Mouse (Mus musculus) forebrain, embryonic 10.5 days (tissue): ENCODE results near the gene Irf4. TPM values are rescaled to one million over a fixed set of nuclear protein-coding genes. Genes with fewer than 3 reads are reported as not detected.

Experiments used
- DNase-seq: peaks from one replicate; pipeline ENCODE4 v3.0.0-alpha.2; 2017; ENCODE audit warnings: low spot score; ENCODE audit errors: extremely low spot score
- H3K27ac ChIP-seq: fragments of 300-500 bp; sonication (generic); 2 replicates; pipeline ENCODE4 v1.5.1; 2016; ENCODE audit warnings: mild to moderate bottlenecking
- H3K27me3 ChIP-seq: fragments of 300-500 bp; sonication (generic); 2 replicates; pipeline ENCODE4 v1.6.1; 2016; ENCODE audit warnings: mild to moderate bottlenecking; ENCODE audit not compliant: poor library complexity, severe bottlenecking
- H3K36me3 ChIP-seq: fragments of 300-500 bp; sonication (generic); replicated peaks from 2 replicates; pipeline ENCODE4 v1.6.1; 2016; ENCODE audit warnings: mild to moderate bottlenecking, moderate library complexity
- H3K4me1 ChIP-seq: fragments of 300-500 bp; sonication (generic); 2 replicates; pipeline ENCODE4 v1.6.1; 2016
- H3K4me3 ChIP-seq: fragments of 300-500 bp; sonication (generic); 2 replicates; pipeline ENCODE4 v1.5.1; 2016; ENCODE audit warnings: mild to moderate bottlenecking, moderate library complexity
- H3K9me3 ChIP-seq: fragments of 300-500 bp; sonication (generic); 2 replicates; pipeline ENCODE4 v1.6.1; 2016; ENCODE audit warnings: mild to moderate bottlenecking, moderate library complexity
- WGBS: fragments of 180-500 bp; shearing (Covaris S2); methylation state at CpG from one replicate; pipeline ENCODE4 v1.1.7; 2016; 5-methylcytosine and 5-hydroxymethylcytosine counted together
- polyA plus RNA-seq: library from polyadenylated mRNA; unstranded; fragments of >200 nt; fragmentation: Nextera tagmentation; extraction: Ambion mirVana; gene quantifications from 2 replicates; pipeline ENCODE4 v1.2.1, GENCODE M21; 2016

The Irf4 gene
- polyA plus RNA-seq, 1 experiment from 2014 or later, result not detected

DNA sequence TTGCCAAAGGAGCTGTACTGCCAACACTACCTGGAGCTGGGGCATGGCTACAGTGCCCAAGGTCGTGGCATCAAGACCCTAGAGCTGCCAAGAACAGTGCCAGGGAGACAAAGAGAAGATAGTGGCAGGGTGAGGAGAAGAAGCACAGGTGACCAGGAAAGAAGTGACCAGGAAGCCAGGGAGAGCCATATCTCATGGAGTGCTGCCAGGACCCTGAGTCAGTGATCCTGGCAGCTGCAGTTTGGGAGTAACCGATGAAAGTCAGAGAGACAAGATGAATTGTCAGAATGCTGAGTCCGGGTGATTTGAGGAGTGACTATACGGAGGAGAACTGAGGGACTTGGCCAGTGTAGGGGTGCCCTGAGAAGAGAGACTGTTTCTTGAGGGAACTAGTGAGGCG is 44.6 kb downstream of the Irf4 start:
- H3K4me3 ChIP-seq, result no peak overlapping the region
- peaks cover 3% of the 10 kb centered on the region; the same call in 1 of the 2 replicates for H3K4me1 ChIP-seq
- no peaks in the 10 kb centered on the region for H3K27me3 ChIP-seq
- H3K27ac ChIP-seq, result no peak overlapping the region
- DNase-seq, result no peak
- no peaks in the 10 kb centered on the region for H3K36me3 ChIP-seq
- WGBS, result 85% methylated on average over 5 of the region's 5 CpGs
- H3K9me3 ChIP-seq, result no peaks in the 10 kb centered on the region

DNA sequence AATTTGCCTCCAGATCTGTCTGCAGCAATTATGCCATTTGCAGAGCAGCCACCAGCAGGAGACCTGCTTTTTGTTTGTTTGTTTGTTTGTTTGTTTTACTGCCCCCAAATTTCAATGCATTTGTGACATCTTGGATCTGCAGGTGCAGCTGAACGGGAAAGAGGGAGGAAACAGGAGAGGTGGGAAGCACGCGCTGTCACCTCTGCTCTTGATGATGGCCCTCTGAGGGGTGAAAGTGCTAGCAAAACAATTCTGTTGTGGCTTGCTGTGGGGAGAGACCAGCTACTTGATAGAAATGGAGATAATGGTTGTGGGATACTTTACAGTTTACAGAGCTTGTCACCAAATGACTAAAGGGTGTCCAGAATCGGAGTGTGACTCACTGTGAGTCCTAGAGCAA is 46.9 kb downstream of the Irf4 start:
- Histone ChIP-seq H3K4me1 (0 out of 2 replicates have a peak, but pooled peaks cover 3% of the 10 kb centered on the region), H3K27me3 (no peaks in the 10 kb centered on the region), H3K27ac (no peak overlapping the region), H3K4me3 (no peak overlapping the region), H3K9me3 (no peaks in the 10 kb centered on the region), H3K36me3 (no peaks in the 10 kb centered on the region)
- WGBS, result 89% methylated on average over 4 of the region's 4 CpGs
- DNase-seq, result no peak

DNA sequence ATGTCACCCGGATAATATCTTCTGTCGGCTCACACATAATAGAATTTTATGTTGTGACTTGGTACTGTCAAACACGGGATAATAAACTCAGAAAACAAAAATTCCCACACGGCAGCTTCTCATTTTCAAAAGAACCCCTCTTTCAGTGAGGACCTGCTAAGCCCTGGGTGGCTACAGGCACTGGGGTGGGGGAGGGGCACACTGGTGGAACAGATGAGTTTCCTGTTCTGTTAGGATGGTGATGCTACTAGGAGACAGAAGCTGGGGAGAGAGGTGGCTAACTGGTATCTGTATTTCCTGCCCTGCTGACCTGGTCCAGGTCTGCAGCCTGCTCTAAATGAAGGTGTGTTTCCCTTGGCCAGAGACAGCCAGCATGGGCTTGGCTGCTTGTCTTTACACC is 52.9 kb downstream of the Irf4 start:
- DNase-seq, result no peak
- no peaks in the 10 kb centered on the region for H3K36me3 ChIP-seq
- H3K27me3 ChIP-seq, result no peaks in the 10 kb centered on the region
- no peak overlapping the region for H3K4me3 ChIP-seq
- WGBS, result 83% methylated on average over 4 of the region's 4 CpGs
- no peak overlapping the region for H3K27ac ChIP-seq
- H3K4me1 ChIP-seq, result no peaks in the 10 kb centered on the region
- H3K9me3 ChIP-seq, result no peaks in the 10 kb centered on the region

DNA sequence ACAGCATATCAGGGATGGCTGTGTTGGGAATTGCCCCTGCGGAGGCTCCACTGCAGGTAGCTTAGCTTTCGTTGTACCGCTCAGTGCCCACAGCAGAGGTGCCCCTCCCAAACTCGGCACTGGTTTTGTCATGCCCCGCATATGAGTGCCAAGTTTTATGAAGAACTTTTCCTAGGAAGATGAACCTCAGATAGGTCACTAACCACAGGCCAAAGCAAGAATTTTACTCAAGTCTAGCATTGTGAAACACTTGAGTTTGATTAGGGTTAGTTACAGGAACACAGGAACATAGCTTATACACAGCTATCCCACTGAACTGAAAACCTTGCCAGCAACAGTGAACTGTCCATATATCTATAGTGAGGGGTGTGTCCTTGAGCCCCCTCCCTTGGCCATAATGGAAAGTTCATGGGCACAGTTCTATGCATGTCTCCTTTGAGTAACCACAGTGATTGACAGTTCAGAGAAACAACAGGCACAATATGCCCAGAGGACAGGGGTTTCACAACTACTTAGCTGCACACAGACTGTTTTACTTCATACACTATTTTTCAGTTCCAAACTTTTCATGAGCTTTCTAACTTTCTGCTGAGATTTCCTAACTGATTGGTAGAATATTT is 53.4 kb downstream of the Irf4 start:
- Histone ChIP-seq H3K4me3 (no peak overlapping the region), H3K27me3 (no peaks in the 10 kb centered on the region), H3K27ac (no peak overlapping the region), H3K36me3 (no peaks in the 10 kb centered on the region), H3K9me3 (no peaks in the 10 kb centered on the region), H3K4me1 (no peaks in the 10 kb centered on the region)
- DNase-seq, result no peak
- 90% methylated on average over 5 of the region's 5 CpGs for WGBS

DNA sequence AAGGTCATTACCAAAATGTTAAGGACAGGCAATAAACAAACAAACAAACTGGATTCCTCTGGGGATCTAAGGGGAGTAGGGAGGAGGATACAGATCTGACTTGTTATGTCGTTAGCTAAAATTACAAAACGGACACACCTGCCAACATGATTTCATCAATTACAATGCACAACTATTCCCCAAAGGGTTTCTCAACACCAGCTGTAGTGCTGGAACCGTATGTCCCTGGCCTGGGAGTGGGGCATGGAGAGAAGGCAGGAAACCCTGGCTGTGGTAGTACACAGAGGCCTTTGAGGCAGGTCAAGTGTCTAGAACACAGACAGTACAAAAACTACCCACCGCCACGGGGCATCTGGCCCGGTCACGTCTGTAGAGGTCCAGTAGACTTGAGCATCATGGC is 60.2 kb downstream of the Irf4 start:
- Histone ChIP-seq H3K27ac (no peak overlapping the region), H3K27me3 (no peaks in the 10 kb centered on the region), H3K4me3 (no peak overlapping the region), H3K9me3 (no peaks in the 10 kb centered on the region), H3K36me3 (peaks cover 2% of the 10 kb centered on the region; the same call in 1 of the 2 replicates), H3K4me1 (no peaks in the 10 kb centered on the region)
- WGBS, result 89% methylated on average over 7 of the region's 7 CpGs
- no peak for DNase-seq

DNA sequence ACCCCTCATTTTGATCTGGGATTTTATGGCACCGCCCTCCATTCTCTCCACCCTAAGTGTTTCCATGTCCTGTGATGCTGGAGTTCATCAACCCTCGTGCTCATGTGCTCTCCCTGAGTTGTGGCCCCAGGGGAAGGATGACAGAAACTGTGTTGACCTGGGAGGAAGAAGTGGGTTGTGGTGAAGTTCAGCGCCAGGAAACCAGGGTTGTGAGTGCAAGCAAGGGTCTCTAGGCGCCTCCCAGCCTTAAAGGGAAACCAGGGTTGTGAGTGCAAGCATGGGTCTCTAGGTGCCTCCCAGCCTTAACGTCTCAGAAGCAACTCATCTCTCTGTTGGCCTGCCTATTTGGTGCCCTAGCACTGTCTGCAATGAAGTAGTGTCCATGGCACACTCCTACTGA is 64.4 kb downstream of the Irf4 start:
- H3K4me1 ChIP-seq, result no peaks in the 10 kb centered on the region
- peaks cover 32% of the 10 kb centered on the region for H3K36me3 ChIP-seq
- no peak for DNase-seq
- H3K9me3 ChIP-seq, result no peaks in the 10 kb centered on the region
- H3K27ac ChIP-seq, result no peak overlapping the region
- H3K27me3 ChIP-seq, result no peaks in the 10 kb centered on the region
- 85% methylated on average over 5 of the region's 5 CpGs for WGBS
- no peak overlapping the region for H3K4me3 ChIP-seq

DNA sequence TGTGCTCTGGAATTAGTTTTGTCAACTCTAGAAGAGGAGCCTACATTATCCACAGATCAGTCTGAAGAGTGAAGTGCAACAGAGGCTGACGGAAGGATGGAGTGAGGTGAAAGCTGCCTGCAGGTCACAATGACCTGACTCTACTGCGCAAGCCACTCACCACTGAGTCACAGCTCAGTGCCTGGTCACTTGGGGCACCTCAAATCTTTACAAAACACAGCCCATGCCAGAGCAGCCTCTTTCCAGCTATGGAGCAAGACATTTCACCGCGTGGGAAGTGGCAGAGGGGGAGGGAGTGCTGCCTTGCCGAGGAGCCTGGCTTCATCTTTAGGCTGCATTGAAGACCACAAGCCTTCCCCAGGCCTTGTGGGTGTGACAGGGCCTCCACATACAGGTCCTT is 65.2 kb downstream of the Irf4 start:
- Histone ChIP-seq H3K27ac (no peak overlapping the region), H3K27me3 (no peaks in the 10 kb centered on the region), H3K4me3 (no peak overlapping the region), H3K36me3 (peaks cover 38% of the 10 kb centered on the region), H3K4me1 (no peaks in the 10 kb centered on the region), H3K9me3 (no peaks in the 10 kb centered on the region)
- no peak for DNase-seq
- WGBS, result 90% methylated on average over 5 of the region's 5 CpGs

Other genes starting within 250 kb of the Irf4 start
- gene Uqcrfs1, start 203.9 kb upstream of the Irf4 start, polyA plus RNA-seq, result 238 and 239 TPM in 2 replicates
- gene Dusp22, start 89.2 kb upstream of the Irf4 start, polyA plus RNA-seq, result 16.9 and 18.7 TPM in 2 replicates
- not detected in 2 replicates for gene Hus1b, start 198.5 kb downstream of the Irf4 start, polyA plus RNA-seq
- 32.7 and 33.8 TPM in 2 replicates for gene Exoc2, start 224.9 kb downstream of the Irf4 start, polyA plus RNA-seq
- 0.09 and 0.10 TPM in 2 replicates for gene Gm5447, start 225.0 kb downstream of the Irf4 start, polyA plus RNA-seq